Mouse (Mus musculus) erythroid progenitor cell, adult 5-6 weeks (primary cell): ENCODE data around the gene Raet1e. TPM values are rescaled to one million over a fixed set of nuclear protein-coding genes. Genes with fewer than 3 reads are reported as not detected.

ENCODE experiments used
- total RNA-seq, 2 experiments: library from RNA; stranded (forward) in 1 of 2; stranded (reverse) in 1 of 2; fragments of 150-400 nt in 1 of 2; fragments of 186-747, 209-891 nt in 1 of 2; gene quantifications; 2 replicates each; pipeline versions ENCODE4 v1.2.3 to v1.2.4; 2015 to 2017; ENCODE audit warnings: low replicate concordance in 2 of 2

Raet1e gene
- total RNA-seq, 2 experiments from 2014 or later, result not detected

Other genes starting within 250 kb of the Raet1e start
- gene 4930444G20Rik, start 90.5 kb upstream of the Raet1e start, total RNA-seq (2015; ENCODE audit: low replicate concordance), result not detected in 2 replicates
- gene 4930444G20Rik, start 90.5 kb upstream of the Raet1e start, total RNA-seq (2017; ENCODE audit: low replicate concordance), result not detected in 2 replicates
- gene E030030I06Rik, start 9.3 kb upstream of the Raet1e start, total RNA-seq (2015; ENCODE audit: low replicate concordance), result 2.5 TPM in 1 of 2 replicates, not detected in the other
- 2.9 and 3.0 TPM in 2 replicates for gene E030030I06Rik, start 9.3 kb upstream of the Raet1e start, total RNA-seq (2017; ENCODE audit: low replicate concordance)
- gene H60b, start within 50 bp of the Raet1e start, total RNA-seq (2015; ENCODE audit: low replicate concordance), result not detected in 2 replicates
- not detected in 2 replicates for gene H60b, start within 50 bp of the Raet1e start, total RNA-seq (2017; ENCODE audit: low replicate concordance)
- not detected in 2 replicates for gene Raet1d, start 202.0 kb downstream of the Raet1e start, total RNA-seq (2015; ENCODE audit: low replicate concordance)
- 2.6 TPM in 1 of 2 replicates, not detected in the other for gene Raet1d, start 202.0 kb downstream of the Raet1e start, total RNA-seq (2017; ENCODE audit: low replicate concordance)